Mouse (Mus musculus) ES-E14 (cell line): ENCODE data around the gene Hba-a2.

ENCODE experiments used
- CHD2 ChIP-seq: IDR thresholded peaks from 2 replicates; pipeline ENCODE4 v1.6.1; 2014; ENCODE audit warnings: mild to moderate bottlenecking, low read depth, low read length, inconsistent platforms
- HCFC1 ChIP-seq: IDR thresholded peaks from 2 replicates; pipeline ENCODE4 v1.6.1; 2012; ENCODE audit warnings: low read length, inconsistent platforms, borderline replicate concordance; ENCODE audit not compliant: insufficient read depth
- MAFK ChIP-seq: IDR thresholded peaks from 2 replicates; pipeline ENCODE4 v1.6.1; 2014; ENCODE audit warnings: mild to moderate bottlenecking, low read depth, low read length, inconsistent platforms; ENCODE audit not compliant: insufficient read depth
- ZC3H11A ChIP-seq: IDR thresholded peaks from 2 replicates; pipeline ENCODE4 v1.6.1; 2012; ENCODE audit warnings: low read depth, mild to moderate bottlenecking, inconsistent platforms, low read length, borderline replicate concordance
- ZNF384 ChIP-seq: IDR thresholded peaks from 2 replicates; pipeline ENCODE4 v1.6.1; 2012; ENCODE audit warnings: low read depth, low read length, inconsistent platforms

DNA sequence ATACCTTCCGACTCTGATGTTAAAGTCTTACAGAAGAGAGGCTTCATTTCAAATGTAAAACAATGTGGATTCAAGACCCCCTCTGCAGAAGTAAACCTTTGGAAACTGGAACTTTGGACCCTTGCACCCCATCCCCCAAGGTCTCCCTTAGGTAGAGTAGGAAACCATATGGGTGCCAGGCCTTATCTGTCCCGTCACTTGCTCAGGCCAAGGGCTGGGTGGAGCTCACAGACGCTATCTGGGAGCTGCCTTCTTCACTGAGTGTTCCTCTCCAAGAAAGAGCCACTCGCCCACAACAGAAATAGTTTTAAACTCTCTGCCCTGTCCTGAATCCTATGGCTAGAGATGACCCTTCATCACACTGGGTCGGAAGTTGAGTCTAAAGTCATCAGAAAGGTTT is 27.3 kb upstream of the Hba-a2 start:
- no peak for TF ChIP-seq MAFK
- TF ChIP-seq ZNF384 = no peak
- no peak for TF ChIP-seq HCFC1
- TF ChIP-seq CHD2 = no peak
- TF ChIP-seq ZC3H11A = no peak
